7 mouse cellular contexts compared by ENCODE assay signal in the genomic region with DNA sequence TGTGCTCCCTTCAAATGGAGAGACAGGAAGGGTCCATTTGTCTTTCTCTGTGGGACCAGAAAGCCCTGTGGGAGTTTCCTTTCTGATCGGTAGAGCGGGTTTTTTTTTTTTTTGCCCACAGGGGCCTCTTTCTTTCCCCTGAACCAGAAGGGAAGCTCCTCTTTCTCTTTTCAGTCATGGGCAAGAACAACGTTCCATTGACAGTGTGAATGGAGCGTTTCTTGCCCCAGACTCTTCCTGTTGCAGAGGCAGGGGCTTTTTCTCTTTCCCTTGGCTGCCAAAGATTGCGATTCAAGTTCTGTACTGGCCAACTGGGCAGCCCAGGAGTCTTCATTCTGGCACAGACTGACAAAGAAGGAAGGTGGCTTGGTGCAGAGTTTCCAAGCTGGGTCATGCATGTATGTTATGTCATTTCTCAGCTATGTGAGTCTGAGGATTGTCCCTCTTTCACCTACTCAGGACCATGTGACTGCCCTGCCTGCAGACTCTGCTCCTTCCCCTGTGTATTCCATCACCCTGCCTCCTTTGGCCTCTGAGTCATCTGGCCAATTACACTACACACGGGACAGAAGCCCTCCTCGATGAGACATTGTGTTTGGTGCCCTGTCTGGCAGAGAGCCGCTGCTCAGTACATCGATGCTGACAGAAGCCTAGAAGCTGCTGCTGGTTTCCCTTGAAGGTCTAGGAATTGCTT. TPM values are rescaled to one million over a fixed set of nuclear protein-coding genes. Genes with fewer than 3 reads are reported as not detected.
DNase-seq lines count a peak whose midpoint lies in the region; ATAC-seq and TF ChIP-seq lines count a peak whose summit lies in the region.

No protein-coding gene starts in this region.

- no peak for TF ChIP-seq EP300 in stomach, postnatal 0 days (optimal IDR thresholded peaks at IDR 0.05)

- H3K4me2 ChIP-seq in intestine, embryonic 15.5 days (replicated peaks), result no peak overlapping the region; the same call in 1 of the 2 replicates
- no peak overlapping the region for H3K4me2 ChIP-seq in stomach, postnatal 0 days (replicated peaks; ENCODE audit: low read depth)
- H3K4me2 ChIP-seq in forebrain, embryonic 16.5 days (ENCODE audit: low read length), result no peak overlapping the region

- H3K27me3 ChIP-seq in intestine, embryonic 15.5 days (replicated peaks), result no peaks in the 10 kb centered on the region
- H3K27me3 ChIP-seq in stomach, postnatal 0 days (ENCODE audit: control insufficient read depth, insufficient read depth, low read length), result no peaks in the 10 kb centered on the region
- H3K27me3 ChIP-seq in forebrain, embryonic 16.5 days (replicated peaks; ENCODE audit: control insufficient read depth, insufficient read depth, low read length), result no peaks in the 10 kb centered on the region

- H3K4me1 ChIP-seq in bone marrow, adult 2 months (ENCODE audit: control insufficient read depth, insufficient read depth, low read length), result peaks cover 3% of the 10 kb centered on the region
- 0 out of 2 replicates have a peak, but pooled peaks cover 9% of the 10 kb centered on the region for H3K4me1 ChIP-seq in intestine, embryonic 15.5 days (replicated peaks)
- no peaks in the 10 kb centered on the region for H3K4me1 ChIP-seq in stomach, postnatal 0 days (replicated peaks; ENCODE audit: control insufficient read depth, insufficient read depth)
- H3K4me1 ChIP-seq in forebrain, embryonic 16.5 days (replicated peaks; ENCODE audit: control insufficient read depth, insufficient read depth, low read length), result no peaks in the 10 kb centered on the region

- ATAC-seq in intestine, embryonic 15.5 days, result peak; percentile 90
- ATAC-seq in stomach, postnatal 0 days (ENCODE audit: low FRiP score, low TSS enrichment), result peak; percentile 96
- ATAC-seq in forebrain, embryonic 16.5 days, result no peak

- no peaks in the 10 kb centered on the region for H3K36me3 ChIP-seq in intestine, embryonic 15.5 days
- H3K36me3 ChIP-seq in stomach, postnatal 0 days (ENCODE audit: control insufficient read depth, insufficient read depth, low read length), result no peaks in the 10 kb centered on the region
- no peaks in the 10 kb centered on the region for H3K36me3 ChIP-seq in forebrain, embryonic 16.5 days (ENCODE audit: control insufficient read depth, insufficient read depth)

- H3K27ac ChIP-seq in bone marrow, adult 2 months (ENCODE audit: control insufficient read depth, insufficient read depth, low read depth, low read length, poor library complexity), result peak overlapping the region; percentile 6; the same call in 1 of the 2 replicates
- peak overlapping the region; percentile 72 for H3K27ac ChIP-seq in intestine, embryonic 15.5 days
- peak overlapping the region; percentile 67 for H3K27ac ChIP-seq in stomach, postnatal 0 days (replicated peaks)
- H3K27ac ChIP-seq in forebrain, embryonic 16.5 days (ENCODE audit: low read length), result no peak overlapping the region

- peak; percentile 42 for DNase-seq in thymus, postnatal 0 days (ENCODE audit: low spot score)
- no peak for DNase-seq in thymus, adult 18-20 months
- peak; percentile 67 for DNase-seq in stomach, postnatal 0 days (ENCODE audit: low spot score)
- no peak for DNase-seq in layer of hippocampus, postnatal 10 days (ENCODE audit: low spot score in 2 of 2)

- 38% methylated on average over 9 of the region's 9 CpGs for whole genome bisulfite sequencing in bone marrow, adult 2 months
- 53% methylated on average over 9 of the region's 9 CpGs for WGBS in intestine, embryonic 15.5 days
- 52% methylated on average over 9 of the region's 9 CpGs for WGBS in stomach, postnatal 0 days
- WGBS in forebrain, embryonic 16.5 days, result 57% methylated on average over 9 of the region's 9 CpGs

- H3K4me3 ChIP-seq in bone marrow, adult 2 months (replicated peaks; ENCODE audit: control insufficient read depth, low read depth, low read length), result no peak overlapping the region
- H3K4me3 ChIP-seq in intestine, embryonic 15.5 days (replicated peaks), result no peak overlapping the region
- no peak overlapping the region for H3K4me3 ChIP-seq in stomach, postnatal 0 days (ENCODE audit: low read depth, low read length)
- no peak overlapping the region for H3K4me3 ChIP-seq in forebrain, embryonic 16.5 days (replicated peaks; ENCODE audit: low read length)

- no peak overlapping the region for H3K9ac ChIP-seq in intestine, embryonic 15.5 days
- no peak overlapping the region for H3K9ac ChIP-seq in stomach, postnatal 0 days (ENCODE audit: low read length)
- H3K9ac ChIP-seq in forebrain, embryonic 16.5 days (replicated peaks; ENCODE audit: low read depth, low read length), result no peak overlapping the region

- no peaks in the 10 kb centered on the region for H3K9me3 ChIP-seq in intestine, embryonic 15.5 days
- H3K9me3 ChIP-seq in stomach, postnatal 0 days (ENCODE audit: control insufficient read depth, low read length), result no peaks in the 10 kb centered on the region
- H3K9me3 ChIP-seq in forebrain, embryonic 16.5 days (ENCODE audit: control insufficient read depth, low read length), result no peaks in the 10 kb centered on the region

- no peak for TF ChIP-seq CTCF in bone marrow, adult 2 months (IDR thresholded peaks at IDR 0.05; ENCODE audit: control insufficient read depth, insufficient read depth, low read length)
- TF ChIP-seq CTCF in stomach, postnatal 0 days (IDR thresholded peaks at IDR 0.05; ENCODE audit: low read depth), result no peak

- TF ChIP-seq POLR2A in bone marrow, adult 2 months (IDR thresholded peaks at IDR 0.05; ENCODE audit: borderline replicate concordance, control insufficient read depth, low read depth, low read length), result no peak

RNA-seq across cellular contexts. Expression of a gene that starts 7.6 kb away (rescaled TPM):
- 45.2 and 50.4 TPM in 2 replicates for polyA plus RNA-seq in thymus, postnatal 0 days (2015; fragmentation: Nextera tagmentation; extraction: Ambion mirVana)
- polyA plus RNA-seq in bone marrow, adult 2 months (2011; ENCODE audit: insufficient read depth, insufficient read length, low replicate concordance, missing spikeins), result 14.5 and 15.6 TPM in 2 replicates
- polyA plus RNA-seq in intestine, embryonic 15.5 days (2015; fragmentation: Nextera tagmentation; extraction: Ambion mirVana), result 33.0 and 35.7 TPM in 2 replicates
- polyA plus RNA-seq in stomach, postnatal 0 days (2015; fragmentation: Nextera tagmentation; extraction: Ambion mirVana), result 18.2 and 18.8 TPM in 2 replicates
- 10 to 100 TPM; 80.2 to 85.8 TPM for total RNA-seq in layer of hippocampus, postnatal 10 days (2021)
- polyA plus RNA-seq in forebrain, embryonic 16.5 days (2015; fragmentation: Nextera tagmentation; extraction: Ambion mirVana), result 33.7 and 39.9 TPM in 2 replicates

Comparison
In these comparisons a context has a peak if more than half of its experiments do, and no peak if none do; other contexts are left out.
1. DNase-seq: peak in thymus, postnatal 0 days (single experiment) and stomach, postnatal 0 days (single experiment); none in thymus, adult 18-20 months (0 of 2) and layer of hippocampus, postnatal 10 days (0 of 2).